ENCODE assay signal across 8 mouse cellular contexts in genomic region chr6:113624989-113625770, GRCm38 (mm10). TPM values are rescaled to one million over a fixed set of nuclear protein-coding genes. Genes with fewer than 3 reads are reported as not detected.
DNase-seq lines count a peak whose midpoint lies in the region; ATAC-seq lines count a peak whose summit lies in the region.

No protein-coding gene starts in this region.

- no peak for ATAC-seq in embryonic facial prominence, embryonic 12.5 days (ENCODE audit: insufficient number of reproducible peaks, insufficient read depth, low FRiP score, low TSS enrichment)
- no peak for ATAC-seq in intestine, embryonic 15.5 days
- ATAC-seq in midbrain, embryonic 12.5 days (ENCODE audit: low FRiP score, low read depth): no peak

- H3K4me2 ChIP-seq in embryonic facial prominence, embryonic 12.5 days (replicated peaks): peak overlapping the region; percentile 74
- peak overlapping the region; percentile 83 for H3K4me2 ChIP-seq in intestine, embryonic 15.5 days (replicated peaks)
- peak overlapping the region; percentile 78 for H3K4me2 ChIP-seq in midbrain, embryonic 12.5 days (replicated peaks)

- no peaks in the 10 kb centered on the region for H3K9me3 ChIP-seq in embryonic facial prominence, embryonic 12.5 days
- H3K9me3 ChIP-seq in intestine, embryonic 15.5 days: no peaks in the 10 kb centered on the region
- H3K9me3 ChIP-seq in midbrain, embryonic 12.5 days: no peaks in the 10 kb centered on the region

- peak overlapping the region; percentile 78 for H3K9ac ChIP-seq in embryonic facial prominence, embryonic 12.5 days
- H3K9ac ChIP-seq in intestine, embryonic 15.5 days: peak overlapping the region; percentile 82
- peak overlapping the region; percentile 81 for H3K9ac ChIP-seq in midbrain, embryonic 12.5 days (replicated peaks)

- 49% methylated on average over 5 of the region's 5 CpGs for WGBS in embryonic facial prominence, embryonic 12.5 days
- 35% methylated on average over 5 of the region's 5 CpGs for WGBS in intestine, embryonic 15.5 days
- WGBS in midbrain, embryonic 12.5 days: 53% methylated on average over 5 of the region's 5 CpGs

- peaks cover 15% of the 10 kb centered on the region for H3K4me1 ChIP-seq in embryonic facial prominence, embryonic 12.5 days
- H3K4me1 ChIP-seq in intestine, embryonic 15.5 days (replicated peaks): peaks cover 5% of the 10 kb centered on the region; the same call in 1 of the 2 replicates
- H3K4me1 ChIP-seq in midbrain, embryonic 12.5 days: peaks cover 20% of the 10 kb centered on the region

- peak overlapping the region; percentile 71 for H3K4me3 ChIP-seq in embryonic facial prominence, embryonic 12.5 days
- H3K4me3 ChIP-seq in intestine, embryonic 15.5 days (replicated peaks): peak overlapping the region; percentile 78
- H3K4me3 ChIP-seq in midbrain, embryonic 12.5 days: peak overlapping the region; percentile 72

- no peaks in the 10 kb centered on the region for H3K27me3 ChIP-seq in embryonic facial prominence, embryonic 12.5 days
- H3K27me3 ChIP-seq in intestine, embryonic 15.5 days (replicated peaks): no peaks in the 10 kb centered on the region
- no peaks in the 10 kb centered on the region for H3K27me3 ChIP-seq in midbrain, embryonic 12.5 days

- DNase-seq in adrenal gland, adult 2 months: peak; percentile 47
- DNase-seq in adrenal gland, postnatal 4 days (ENCODE audit: low spot score in 2 of 2): no peak
- peak; percentile 31 for DNase-seq in 3134 (ENCODE audit: extremely low read depth, insufficient read length, low spot score)
- no peak for DNase-seq in gastrocnemius, adult 18-20 months (ENCODE audit: low spot score)
- no peak for DNase-seq in spleen, adult 12 weeks (ENCODE audit: low spot score)

- peaks cover 30% of the 10 kb centered on the region for H3K36me3 ChIP-seq in embryonic facial prominence, embryonic 12.5 days
- H3K36me3 ChIP-seq in intestine, embryonic 15.5 days: peaks cover 12% of the 10 kb centered on the region
- H3K36me3 ChIP-seq in midbrain, embryonic 12.5 days: peaks cover 29% of the 10 kb centered on the region

- H3K27ac ChIP-seq in embryonic facial prominence, embryonic 12.5 days: no peak overlapping the region
- H3K27ac ChIP-seq in intestine, embryonic 15.5 days: no peak overlapping the region
- H3K27ac ChIP-seq in midbrain, embryonic 12.5 days (replicated peaks): no peak overlapping the region

RNA-seq across cellular contexts. Expression of gene Vhl, which starts 1.4 kb away (rescaled TPM):
- total RNA-seq in adrenal gland, adult 2 months (2021): 10 to 100 TPM; 22.5 to 26.3 TPM
- polyA plus RNA-seq in adrenal gland, adult 2 months (2012; rRNA removed): 16.8 and 21.4 TPM in 2 replicates
- total RNA-seq in adrenal gland, postnatal 4 days (2021): 10 to 100 TPM; 32.5 to 34.3 TPM
- polyA plus RNA-seq in embryonic facial prominence, embryonic 12.5 days (2016; fragmentation: Nextera tagmentation; extraction: Ambion mirVana): 54.5 and 56.2 TPM in 2 replicates
- polyA plus RNA-seq in intestine, embryonic 15.5 days (2015; fragmentation: Nextera tagmentation; extraction: Ambion mirVana): 33.3 and 37.5 TPM in 2 replicates
- polyA plus RNA-seq in midbrain, embryonic 12.5 days (2016; fragmentation: Nextera tagmentation; extraction: Ambion mirVana): 55.1 and 56.3 TPM in 2 replicates
- 1 to 10 TPM; 4.2 to 5.0 TPM for total RNA-seq in gastrocnemius, adult 18-20 months (2021)

RNA-seq across cellular contexts. Expression of gene Irak2, which starts 13.1 kb away (rescaled TPM):
- total RNA-seq in adrenal gland, adult 2 months (2021): 10 to 100 TPM; 22.4 to 23.6 TPM
- polyA plus RNA-seq in adrenal gland, adult 2 months (2012; rRNA removed): 17.4 and 20.0 TPM in 2 replicates
- total RNA-seq in adrenal gland, postnatal 4 days (2021): 10 to 100 TPM; 12.5 to 13.2 TPM
- polyA plus RNA-seq in embryonic facial prominence, embryonic 12.5 days (2016; fragmentation: Nextera tagmentation; extraction: Ambion mirVana): 3.0 and 3.7 TPM in 2 replicates
- polyA plus RNA-seq in intestine, embryonic 15.5 days (2015; fragmentation: Nextera tagmentation; extraction: Ambion mirVana): 11.0 and 13.9 TPM in 2 replicates
- polyA plus RNA-seq in midbrain, embryonic 12.5 days (2016; fragmentation: Nextera tagmentation; extraction: Ambion mirVana): 1.4 and 2.3 TPM in 2 replicates
- 1 to 10 TPM; 4.6 to 9.0 TPM for total RNA-seq in gastrocnemius, adult 18-20 months (2021)

RNA-seq across cellular contexts. Expression of gene Brk1, which starts 20.6 kb away (rescaled TPM):
- total RNA-seq in adrenal gland, adult 2 months (2021): 100 to 1,000 TPM; 181 to 201 TPM
- polyA plus RNA-seq in adrenal gland, adult 2 months (2012; rRNA removed): 113 and 167 TPM in 2 replicates
- 100 to 1,000 TPM; 194 to 195 TPM for total RNA-seq in adrenal gland, postnatal 4 days (2021)
- polyA plus RNA-seq in embryonic facial prominence, embryonic 12.5 days (2016; fragmentation: Nextera tagmentation; extraction: Ambion mirVana): 211 and 215 TPM in 2 replicates
- 198 and 201 TPM in 2 replicates for polyA plus RNA-seq in intestine, embryonic 15.5 days (2015; fragmentation: Nextera tagmentation; extraction: Ambion mirVana)
- polyA plus RNA-seq in midbrain, embryonic 12.5 days (2016; fragmentation: Nextera tagmentation; extraction: Ambion mirVana): 184 and 196 TPM in 2 replicates
- 10 to 100 TPM; 40.7 to 41.1 TPM for total RNA-seq in gastrocnemius, adult 18-20 months (2021)

RNA-seq across cellular contexts. Expression of gene Fancd2os, which starts 24.7 kb away (rescaled TPM):
- total RNA-seq in adrenal gland, adult 2 months (2021): under 1 TPM in 1 of 2 experiments, not detected in 1; 0.21 TPM
- polyA plus RNA-seq in adrenal gland, adult 2 months (2012; rRNA removed): 0.15 TPM in 1 of 2 replicates, not detected in the other
- total RNA-seq in adrenal gland, postnatal 4 days (2021): under 1 TPM; 0.37 to 0.67 TPM
- 0.13 TPM in 1 of 2 replicates, not detected in the other for polyA plus RNA-seq in embryonic facial prominence, embryonic 12.5 days (2016; fragmentation: Nextera tagmentation; extraction: Ambion mirVana)
- polyA plus RNA-seq in intestine, embryonic 15.5 days (2015; fragmentation: Nextera tagmentation; extraction: Ambion mirVana): 0.13 TPM in 1 of 2 replicates, not detected in the other
- polyA plus RNA-seq in midbrain, embryonic 12.5 days (2016; fragmentation: Nextera tagmentation; extraction: Ambion mirVana): 0.22 TPM in 1 of 2 replicates, not detected in the other
- not detected for total RNA-seq in gastrocnemius, adult 18-20 months (2021)

Comparison
In these comparisons a context has a peak if more than half of its experiments do, and no peak if none do; other contexts are left out.
1. DNase-seq: peak in adrenal gland, adult 2 months (single experiment) and 3134 (single experiment); none in adrenal gland, postnatal 4 days (0 of 2), gastrocnemius, adult 18-20 months (single experiment) and spleen, adult 12 weeks (single experiment).
2. Peak in every context shown above with its lines, with median percentiles within 50 percentile points of each other: H3K4me2 ChIP-seq, H3K4me3 ChIP-seq and H3K9ac ChIP-seq.